Mouse (Mus musculus) megakaryocyte progenitor cell, adult 5-6 weeks (primary cell): ENCODE measurements around the gene Mtnr1a. TPM values are rescaled to one million over a fixed set of nuclear protein-coding genes. Genes with fewer than 3 reads are reported as not detected.

Experiments
- ATAC-seq: replicated peaks from 2 replicates; pipeline ENCODE4 v1.8.0; 2016; ENCODE audit warnings: mild to moderate bottlenecking, moderate TSS enrichment, inconsistent platforms; ENCODE audit not compliant: poor library complexity
- total RNA-seq, 2 experiments: library from RNA; stranded (forward) in 1 of 2; stranded (reverse) in 1 of 2; fragments of 157-497, 149-512 nt in 1 of 2; fragments of 200-1000 nt in 1 of 2; gene quantifications; 2 replicates each; pipeline versions ENCODE4 v1.2.3 to v1.2.4; 2015 to 2017

Mtnr1a gene
- total RNA-seq, 2 experiments from 2014 or later: not detected

DNA sequence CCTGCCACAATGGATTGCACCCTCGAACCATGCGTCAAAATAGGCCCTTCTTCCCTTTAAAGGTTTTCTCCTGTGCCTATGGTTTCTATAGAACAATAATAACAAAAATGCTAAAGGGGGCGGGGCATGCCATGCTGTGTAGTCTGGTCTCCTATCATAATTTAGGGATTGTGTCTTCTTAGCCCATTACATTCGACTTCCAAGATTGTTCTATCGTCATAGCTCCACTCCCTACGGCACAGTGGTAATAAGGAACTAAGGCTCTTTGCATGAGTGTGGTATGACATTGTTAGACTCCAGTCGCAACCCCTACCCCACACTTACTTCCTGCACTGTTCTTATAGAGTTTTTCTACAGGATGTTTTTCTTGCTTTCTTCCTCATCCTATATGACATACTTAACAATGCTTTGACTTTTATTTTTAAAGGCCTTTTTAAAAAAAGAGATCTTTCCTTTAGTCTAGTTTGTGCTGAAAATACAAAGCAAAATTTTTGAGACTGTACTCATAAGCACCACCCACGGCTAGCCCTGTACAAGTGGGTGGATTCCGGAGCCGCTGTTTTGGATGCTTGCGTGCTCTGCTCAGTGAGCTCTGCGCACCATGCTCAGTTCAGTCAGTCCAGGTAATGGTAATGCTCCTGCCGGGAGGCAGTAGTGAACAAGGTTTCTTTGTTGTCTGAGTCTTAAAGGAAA lies 40.6 kb downstream of the Mtnr1a start:
- no peak for ATAC-seq

DNA sequence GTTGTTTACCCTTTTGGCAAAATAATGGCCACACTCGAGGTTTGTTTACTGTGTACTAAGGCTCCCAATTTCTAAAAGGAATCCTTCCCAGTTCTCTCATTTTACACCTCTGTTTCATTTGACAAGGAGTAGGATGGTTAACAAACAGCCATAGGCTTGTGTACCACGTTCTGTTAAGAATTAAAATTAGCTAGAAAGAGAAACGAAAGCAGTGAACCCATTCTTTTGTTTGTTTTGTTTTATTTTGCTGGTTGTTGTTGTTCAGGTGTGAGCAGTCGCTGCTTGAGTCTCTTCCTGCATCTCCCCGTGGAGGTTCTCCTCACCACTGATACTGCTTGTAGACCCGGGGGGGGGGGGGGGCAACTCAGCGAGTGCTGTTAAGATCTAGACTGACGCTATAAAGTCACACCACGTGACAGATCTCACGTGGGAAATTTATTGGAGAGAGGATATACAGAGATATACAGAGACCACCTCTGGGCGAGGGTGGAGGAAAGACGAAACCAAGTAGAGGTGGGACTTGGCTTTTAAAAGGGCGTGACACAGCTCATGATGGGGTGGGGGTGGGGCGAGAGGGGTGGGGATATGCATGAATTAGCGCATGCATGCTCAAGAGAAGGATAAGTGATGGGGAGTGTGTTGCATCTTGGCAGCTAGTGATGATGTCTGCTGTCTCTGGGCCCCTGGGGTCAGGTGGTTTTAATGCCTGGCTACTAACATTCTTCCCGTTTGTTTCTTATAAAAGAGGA lies 41.3 kb downstream of the Mtnr1a start:
- ATAC-seq: no peak

DNA sequence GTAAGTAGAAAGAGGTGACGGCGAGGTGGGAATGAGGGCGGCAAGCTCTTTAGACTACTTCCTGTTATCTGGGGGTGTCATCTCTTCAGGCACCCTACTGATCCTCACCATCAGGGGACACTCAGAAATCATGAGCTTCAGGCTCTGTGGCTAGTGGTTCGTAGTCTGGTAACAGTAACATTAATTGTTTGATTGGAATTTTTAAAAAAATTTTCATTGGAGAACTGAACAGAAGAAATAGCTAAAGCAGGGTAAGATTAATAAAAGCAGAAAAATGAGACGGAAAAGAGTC lies 41.8 kb downstream of the Mtnr1a start:
- no peak for ATAC-seq

DNA sequence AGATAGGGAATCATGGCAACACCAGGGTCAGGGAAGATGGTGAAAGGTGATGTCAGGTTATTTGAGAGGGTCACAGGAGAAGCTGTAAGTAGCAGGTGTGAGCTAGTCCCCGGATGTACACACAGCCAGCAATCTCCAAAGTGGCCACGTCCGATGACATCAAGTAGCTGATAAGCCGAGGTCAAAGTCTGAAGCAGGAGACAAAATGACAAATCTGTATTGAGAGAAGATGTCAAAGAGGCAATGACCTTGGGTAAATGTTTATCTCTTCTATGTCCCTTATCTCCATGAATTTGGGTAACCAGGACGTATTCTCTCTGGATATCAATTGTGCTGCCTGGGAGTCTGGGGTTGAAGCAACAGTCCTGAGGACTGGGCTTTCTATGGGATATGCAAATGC lies 42.9 kb downstream of the Mtnr1a start:
- no peak for ATAC-seq

DNA sequence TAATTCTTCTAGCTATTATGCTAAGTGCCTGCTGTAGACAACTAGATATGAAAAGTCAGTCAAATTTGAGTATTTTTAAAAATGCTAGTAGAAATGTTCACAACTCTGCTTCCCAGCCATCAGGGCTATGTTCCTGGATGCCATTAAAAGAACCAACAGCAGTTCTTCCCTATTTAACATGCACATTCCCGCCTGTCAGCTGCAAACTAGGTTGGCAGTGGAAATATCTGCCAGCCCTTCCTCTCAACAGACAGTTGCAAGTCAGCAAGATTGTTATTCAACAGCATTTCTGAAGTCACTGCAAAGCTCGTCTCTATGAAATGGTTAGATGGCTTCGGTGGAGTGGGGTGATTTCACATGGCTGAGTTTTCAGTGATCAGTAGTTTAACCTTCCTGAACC lies 48.7 kb downstream of the Mtnr1a start:
- ATAC-seq: no peak

DNA sequence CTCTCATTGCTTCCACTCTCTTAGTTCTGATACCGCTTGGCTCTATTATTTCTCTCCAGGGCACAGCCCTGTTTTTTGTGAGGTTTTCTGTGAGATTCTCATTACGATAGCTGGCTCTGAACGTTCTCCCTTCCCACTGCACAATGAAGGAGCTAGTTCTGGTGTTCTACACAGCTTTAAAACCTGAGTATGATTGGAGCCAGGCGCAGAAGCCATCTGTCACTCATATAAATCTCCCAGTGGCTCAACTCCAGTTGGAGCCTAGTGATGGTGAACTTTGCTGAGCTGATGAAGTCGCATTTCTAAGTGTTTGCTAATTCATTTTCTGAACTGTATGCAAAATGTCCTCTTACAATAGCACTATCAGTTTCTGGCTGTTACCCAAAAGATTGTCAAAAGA lies 56.7 kb downstream of the Mtnr1a start:
- no peak for ATAC-seq

Other genes starting within 250 kb of the Mtnr1a start
- gene Fat1, start 133.7 kb upstream of the Mtnr1a start, total RNA-seq (2015): not detected in 2 replicates
- gene Fat1, start 133.7 kb upstream of the Mtnr1a start, total RNA-seq (2017): 0.03 TPM in 1 of 2 replicates, not detected in the other
- not detected in 2 replicates for gene F11, start 192.9 kb downstream of the Mtnr1a start, total RNA-seq (2015)
- gene F11, start 192.9 kb downstream of the Mtnr1a start, total RNA-seq (2017): not detected in 2 replicates
- not detected in 2 replicates for gene Klkb1, start 225.7 kb downstream of the Mtnr1a start, total RNA-seq (2015)
- gene Klkb1, start 225.7 kb downstream of the Mtnr1a start, total RNA-seq (2017): not detected in 2 replicates
- gene Gm45753, start 239.3 kb downstream of the Mtnr1a start, total RNA-seq (2015): not detected in 2 replicates
- not detected in 2 replicates for gene Gm45753, start 239.3 kb downstream of the Mtnr1a start, total RNA-seq (2017)